Mouse (Mus musculus) MEL-GATA-1-ER (cell line): ENCODE results near the gene Tspo2.

Source experiments
- DNase-seq: peaks from one replicate; pipeline ENCODE4 v3.0.0-alpha.2; 2012; ENCODE audit warnings: low read depth; ENCODE audit errors: extremely low read depth

The Tspo2 gene

GRCm38 (mm10) chr17:48417521-48417920 lies 33.8 kb downstream of the Tspo2 start:
- no peak for DNase-seq

- DNase-seq: peak; percentile 42
These were observed 34.7 kb downstream of the Tspo2 start for GRCm38 (mm10) chr17:48416425-48417195.

GRCm38 (mm10) chr17:48416011-48416410 lies 35.3 kb downstream of the Tspo2 start:
- DNase-seq: no peak

GRCm38 (mm10) chr17:48411241-48411640 lies 40.1 kb downstream of the Tspo2 start:
- DNase-seq: peak; percentile 18

- DNase-seq: peak; percentile 68
These were observed 41.0 kb downstream of the Tspo2 start for GRCm38 (mm10) chr17:48410299-48410785.

GRCm38 (mm10) chr17:48409380-48410298 lies 41.7 kb downstream of the Tspo2 start, which contains the start of the genes Nfya and Oard1:
Gene Nfya, minus strand, starts transcription at chr17:48409906.
Gene Oard1, plus strand, starts transcription at chr17:48410014.
- peak; percentile 97 for DNase-seq

- peak; percentile 94 for DNase-seq
These were observed 42.6 kb downstream of the Tspo2 start for GRCm38 (mm10) chr17:48408526-48409291.

- peak; percentile 13 for DNase-seq
These were observed 43.3 kb downstream of the Tspo2 start for GRCm38 (mm10) chr17:48407910-48408525.

- peak; percentile 16 for DNase-seq
These were observed 44.2 kb downstream of the Tspo2 start for GRCm38 (mm10) chr17:48407154-48407553.

- DNase-seq: no peak
These were observed 46.6 kb downstream of the Tspo2 start for GRCm38 (mm10) chr17:48404706-48405105.

- DNase-seq: no peak
These were observed 47.5 kb downstream of the Tspo2 start for GRCm38 (mm10) chr17:48403848-48404247.

- DNase-seq: no peak
These were observed 48.6 kb downstream of the Tspo2 start for GRCm38 (mm10) chr17:48402751-48403150.

- DNase-seq: no peak
These were observed 49.6 kb downstream of the Tspo2 start for GRCm38 (mm10) chr17:48401710-48402109.
